Mouse (Mus musculus): ENCODE data around the gene Rln3. TPM values are rescaled to one million over a fixed set of nuclear protein-coding genes. Genes with fewer than 3 reads are reported as not detected.
A peak's percentile ranks its signal among the peaks of the same experiment; 100 is the strongest.

Gene Rln3
- polyA plus RNA-seq (2012; ENCODE audit: insufficient read depth, insufficient read length, missing spikeins) = not detected in 2 replicates

- Histone ChIP-seq H3K4me1 (ENCODE audit: control insufficient read depth, insufficient read depth, insufficient read length, low read length) (no peaks in the 10 kb centered on the region), H3K27ac (replicated peaks; ENCODE audit: low read depth, low read length) (no peak within 1 kb of the TSS), H3K4me3 (ENCODE audit: insufficient read depth, low read depth, low read length) (no peak within 1 kb of the TSS)
Measured at GRCm38 (mm10) chr8:84044900-84045299, at the start of gene Rln3. Rln3 (minus strand) TSS chr8:84045000.

- H3K4me1 ChIP-seq (ENCODE audit: control insufficient read depth, insufficient read depth, insufficient read length, low read length) = no peaks in the 10 kb centered on the region; the same call in 1 of the 2 replicates
- no peak overlapping the region for H3K4me3 ChIP-seq (ENCODE audit: insufficient read depth, low read depth, low read length)
- H3K27ac ChIP-seq (replicated peaks; ENCODE audit: low read depth, low read length) = no peak overlapping the region
Measured at GRCm38 (mm10) chr8:84090585-84090984, 45.8 kb upstream of the Rln3 start.

GRCm38 (mm10) chr8:84089277-84089676 is 44.5 kb upstream of the Rln3 start:
- H3K27ac ChIP-seq (replicated peaks; ENCODE audit: low read depth, low read length) = no peak overlapping the region
- no peak overlapping the region for H3K4me3 ChIP-seq (ENCODE audit: insufficient read depth, low read depth, low read length)
- no peaks in the 10 kb centered on the region; the same call in 1 of the 2 replicates for H3K4me1 ChIP-seq (ENCODE audit: control insufficient read depth, insufficient read depth, insufficient read length, low read length)

- no peak overlapping the region for H3K27ac ChIP-seq (replicated peaks; ENCODE audit: low read depth, low read length)
- H3K4me1 ChIP-seq (ENCODE audit: control insufficient read depth, insufficient read depth, insufficient read length, low read length) = no peaks in the 10 kb centered on the region; the same call in 1 of the 2 replicates
Measured at GRCm38 (mm10) chr8:84087821-84088220, 43.0 kb upstream of the Rln3 start.

GRCm38 (mm10) chr8:84087156-84087555 is 42.4 kb upstream of the Rln3 start:
- no peak overlapping the region for H3K4me3 ChIP-seq (ENCODE audit: insufficient read depth, low read depth, low read length)
- no peak overlapping the region for H3K27ac ChIP-seq (replicated peaks; ENCODE audit: low read depth, low read length)
- no peaks in the 10 kb centered on the region; the same call in 1 of the 2 replicates for H3K4me1 ChIP-seq (ENCODE audit: control insufficient read depth, insufficient read depth, insufficient read length, low read length)

More at GRCm38 (mm10) chr8:84087821-84088220, 43.0 kb upstream of the Rln3 start:
- H3K4me3 ChIP-seq (ENCODE audit: insufficient read depth, low read depth, low read length) = no peak overlapping the region

GRCm38 (mm10) chr8:84084341-84085115 is 39.7 kb upstream of the Rln3 start:
- no peak overlapping the region for H3K27ac ChIP-seq (replicated peaks; ENCODE audit: low read depth, low read length)

GRCm38 (mm10) chr8:84083829-84084241 is 39.0 kb upstream of the Rln3 start:
- H3K27ac ChIP-seq (replicated peaks; ENCODE audit: low read depth, low read length) = no peak overlapping the region
- H3K4me1 ChIP-seq (ENCODE audit: control insufficient read depth, insufficient read depth, insufficient read length, low read length) = no peaks in the 10 kb centered on the region
- no peak overlapping the region for H3K4me3 ChIP-seq (ENCODE audit: insufficient read depth, low read depth, low read length)

More at GRCm38 (mm10) chr8:84084341-84085115, 39.7 kb upstream of the Rln3 start:
- H3K4me1 ChIP-seq (ENCODE audit: control insufficient read depth, insufficient read depth, insufficient read length, low read length) = no peaks in the 10 kb centered on the region
- no peak overlapping the region for H3K4me3 ChIP-seq (ENCODE audit: insufficient read depth, low read depth, low read length)

GRCm38 (mm10) chr8:84079206-84079605 is 34.4 kb upstream of the Rln3 start:
- no peak overlapping the region for H3K4me3 ChIP-seq (ENCODE audit: insufficient read depth, low read depth, low read length)
- no peaks in the 10 kb centered on the region for H3K4me1 ChIP-seq (ENCODE audit: control insufficient read depth, insufficient read depth, insufficient read length, low read length)
- no peak overlapping the region for H3K27ac ChIP-seq (replicated peaks; ENCODE audit: low read depth, low read length)

- Histone ChIP-seq H3K27ac (replicated peaks; ENCODE audit: low read depth, low read length) (no peak overlapping the region), H3K4me3 (ENCODE audit: insufficient read depth, low read depth, low read length) (no peak overlapping the region), H3K4me1 (ENCODE audit: control insufficient read depth, insufficient read depth, insufficient read length, low read length) (peaks cover 14% of the 10 kb centered on the region)
Measured at GRCm38 (mm10) chr8:84076849-84077248, 32.0 kb upstream of the Rln3 start.

GRCm38 (mm10) chr8:84076412-84076811 is 31.6 kb upstream of the Rln3 start:
- Histone ChIP-seq H3K4me3 (ENCODE audit: insufficient read depth, low read depth, low read length) (no peak overlapping the region), H3K27ac (replicated peaks; ENCODE audit: low read depth, low read length) (no peak overlapping the region), H3K4me1 (ENCODE audit: control insufficient read depth, insufficient read depth, insufficient read length, low read length) (peaks cover 16% of the 10 kb centered on the region)

- Histone ChIP-seq H3K4me1 (ENCODE audit: control insufficient read depth, insufficient read depth, insufficient read length, low read length) (peaks cover 30% of the 10 kb centered on the region), H3K4me3 (ENCODE audit: insufficient read depth, low read depth, low read length) (no peak overlapping the region), H3K27ac (replicated peaks; ENCODE audit: low read depth, low read length) (no peak overlapping the region)
Measured at GRCm38 (mm10) chr8:84073230-84073976, 28.6 kb upstream of the Rln3 start.

- Histone ChIP-seq H3K27ac (replicated peaks; ENCODE audit: low read depth, low read length) (peak overlapping the region; percentile 43), H3K4me1 (ENCODE audit: control insufficient read depth, insufficient read depth, insufficient read length, low read length) (peaks cover 36% of the 10 kb centered on the region), H3K4me3 (ENCODE audit: insufficient read depth, low read depth, low read length) (no peak overlapping the region)
Measured at GRCm38 (mm10) chr8:84072321-84072720, 27.5 kb upstream of the Rln3 start.

- H3K4me1 ChIP-seq (ENCODE audit: control insufficient read depth, insufficient read depth, insufficient read length, low read length) = peaks cover 36% of the 10 kb centered on the region
Measured at GRCm38 (mm10) chr8:84071921-84072320, 27.1 kb upstream of the Rln3 start.

GRCm38 (mm10) chr8:84070667-84071066 is 25.9 kb upstream of the Rln3 start:
- H3K4me3 ChIP-seq (ENCODE audit: insufficient read depth, low read depth, low read length) = no peak overlapping the region
- H3K27ac ChIP-seq (replicated peaks; ENCODE audit: low read depth, low read length) = no peak overlapping the region
- H3K4me1 ChIP-seq (ENCODE audit: control insufficient read depth, insufficient read depth, insufficient read length, low read length) = peaks cover 36% of the 10 kb centered on the region

More at GRCm38 (mm10) chr8:84071921-84072320, 27.1 kb upstream of the Rln3 start:
- peak overlapping the region; percentile 43 for H3K27ac ChIP-seq (replicated peaks; ENCODE audit: low read depth, low read length)
- H3K4me3 ChIP-seq (ENCODE audit: insufficient read depth, low read depth, low read length) = no peak overlapping the region

- no peak overlapping the region; the same call in 1 of the 2 replicates for H3K27ac ChIP-seq (replicated peaks; ENCODE audit: low read depth, low read length)
- H3K4me1 ChIP-seq (ENCODE audit: control insufficient read depth, insufficient read depth, insufficient read length, low read length) = peaks cover 36% of the 10 kb centered on the region
Measured at GRCm38 (mm10) chr8:84070241-84070640, 25.4 kb upstream of the Rln3 start.

More at GRCm38 (mm10) chr8:84070241-84070640, 25.4 kb upstream of the Rln3 start:
- no peak overlapping the region for H3K4me3 ChIP-seq (ENCODE audit: insufficient read depth, low read depth, low read length)
